Mouse (Mus musculus): ENCODE results near the gene Prdm11.

- TF ChIP-seq CTCF (IDR thresholded peaks at IDR 0.05; ENCODE audit: borderline replicate concordance, extremely low read depth, insufficient read depth, insufficient read length) (no peak), POLR2A (IDR thresholded peaks at IDR 0.05; ENCODE audit: borderline replicate concordance, extremely low read depth, insufficient read depth, insufficient read length, poor library complexity, severe bottlenecking) (no peak)
Observed at GRCm38 (mm10) chr2:92947981-92948698, 97.8 kb downstream of the Prdm11 start.

Data from brain, embryonic 14.5 days (tissue).